Mouse (Mus musculus): Measurements from ENCODE around the gene Cst12.
"Not testable (repeated sequence)": the region's sequence is repeated elsewhere in the genome, so short reads cannot be mapped to it uniquely, and the experiment has no call there.

The Cst12 gene

DNA sequence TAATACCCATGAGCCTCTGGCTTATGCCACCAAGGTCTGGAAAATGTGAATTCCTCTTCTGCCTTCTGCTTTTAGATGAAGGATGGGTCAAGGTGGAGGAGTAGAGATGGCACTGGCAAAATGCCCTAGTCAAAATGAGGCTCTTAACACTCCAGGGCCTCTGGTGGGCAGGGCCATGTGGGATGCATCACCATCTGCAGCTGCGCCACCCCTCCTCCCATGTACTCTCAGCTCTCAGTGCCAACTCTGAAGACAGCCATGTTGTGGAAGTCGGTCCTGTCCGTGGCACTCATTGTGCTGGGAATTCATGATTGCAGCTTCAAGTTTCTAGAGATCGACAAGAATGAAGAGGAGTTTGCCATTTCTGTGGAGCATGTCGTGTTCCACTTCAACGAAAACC lies at the start of gene Cst12:
Cst12 (plus strand) TSS at position 220 of the 400 bp plus-strand sequence.
- no peak for DNase-seq (ENCODE audit: low read depth)

DNA sequence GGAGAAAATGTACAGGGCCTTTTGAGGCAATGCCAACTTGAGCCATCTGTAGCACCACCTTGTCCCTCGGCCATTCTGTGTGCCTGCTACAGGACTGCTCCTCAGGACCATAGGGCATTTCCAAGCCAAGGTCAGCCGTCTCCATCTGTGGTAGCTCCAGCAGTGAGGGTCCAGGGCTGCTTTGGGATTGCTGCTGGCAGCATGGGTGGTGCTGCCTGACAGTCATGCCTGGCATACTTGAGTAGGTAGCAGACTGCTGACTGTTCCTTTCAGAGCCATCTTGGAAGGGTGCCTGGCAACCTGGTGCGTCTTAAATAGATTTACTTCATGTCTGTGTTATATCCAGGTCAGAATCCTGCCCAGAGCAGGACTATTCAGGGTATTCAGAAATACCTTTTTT lies 46.2 kb upstream of the Cst12 start:
- DNase-seq (ENCODE audit: low read depth), result no peak

- DNase-seq (ENCODE audit: low read depth), result no peak
Observed at GRCm38 (mm10) chr2:148743846-148744407, 45.2 kb upstream of the Cst12 start.

GRCm38 (mm10) chr2:148750058-148750457 lies 39.1 kb upstream of the Cst12 start, which contains the start of gene Cstl1:
Cstl1 (plus strand) TSS chr2:148750358.
- DNase-seq (ENCODE audit: low read depth), result no peak

DNA sequence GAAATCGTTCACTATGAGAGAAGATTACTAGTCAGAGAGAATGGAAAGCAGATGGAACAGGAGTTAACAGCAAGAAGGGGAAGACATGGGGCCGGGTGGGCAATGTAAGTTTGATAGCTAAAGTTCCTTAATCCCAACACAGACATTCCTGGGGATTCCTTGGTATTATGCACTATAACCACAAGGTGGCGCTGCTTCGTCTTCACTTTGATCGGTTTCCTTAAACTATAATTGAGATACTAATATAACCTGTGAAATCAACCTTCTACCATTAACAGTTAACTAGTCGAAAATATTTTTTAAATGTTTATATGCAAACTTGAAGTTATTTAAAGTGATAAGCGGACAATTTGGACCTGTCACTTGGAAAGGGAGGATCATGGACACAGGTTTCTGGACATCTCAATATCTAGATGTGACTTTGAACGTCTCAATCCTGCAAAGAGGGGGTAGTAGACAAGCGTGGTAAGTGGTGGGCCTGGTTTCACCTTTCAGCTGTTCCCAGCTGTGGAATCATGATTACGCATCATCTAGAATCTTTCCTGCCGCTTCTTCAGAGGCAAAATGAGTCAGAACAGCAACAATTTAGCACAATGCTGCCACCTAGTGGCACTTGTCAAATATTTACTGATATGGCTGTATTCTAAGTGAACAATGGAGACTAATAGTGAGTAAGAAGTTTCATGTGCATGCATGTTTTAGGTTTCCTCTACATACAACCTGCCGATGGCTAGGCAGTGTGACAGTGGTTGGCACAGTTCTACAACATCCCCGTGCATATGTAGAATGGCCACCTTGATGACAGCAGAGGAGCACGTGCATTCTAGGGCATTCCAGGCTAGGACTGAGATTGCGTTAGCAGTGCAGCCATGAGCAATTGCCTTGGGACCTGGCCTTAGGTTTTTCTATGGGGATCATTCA lies 37.0 kb upstream of the Cst12 start:
- DNase-seq (ENCODE audit: low read depth), result peak; percentile 79

DNA sequence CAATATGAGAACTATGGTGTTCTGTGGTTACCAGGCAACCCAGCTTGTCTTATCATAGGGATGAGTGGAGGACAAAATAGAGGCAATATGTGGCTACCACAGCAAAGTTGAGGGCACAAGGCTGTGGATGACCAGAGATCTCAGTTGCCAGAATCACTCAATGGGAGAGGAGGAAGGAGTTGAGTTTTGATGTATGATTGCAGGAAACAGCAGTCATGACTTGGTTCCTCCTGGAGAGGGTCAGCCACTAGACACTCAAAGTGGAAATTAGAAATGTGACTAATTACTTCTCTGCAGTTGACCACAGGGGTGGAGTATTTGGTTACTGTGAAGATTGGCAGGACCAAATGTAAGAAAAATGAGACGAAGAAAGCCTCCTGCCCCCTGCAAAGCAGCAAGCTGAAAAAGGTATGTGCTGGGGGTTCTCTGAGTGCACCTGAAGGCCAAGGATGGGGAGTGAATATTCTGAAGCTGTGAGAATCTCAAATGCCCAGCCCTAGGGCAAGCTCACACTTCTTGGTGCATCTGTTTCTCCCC lies 34.8 kb upstream of the Cst12 start:
- no peak for DNase-seq (ENCODE audit: low read depth)

- DNase-seq (ENCODE audit: low read depth), result no peak
Observed at GRCm38 (mm10) chr2:148763648-148764388, 25.3 kb upstream of the Cst12 start.

- not testable (repeated sequence) for DNase-seq (ENCODE audit: low read depth)
Observed at GRCm38 (mm10) chr2:148771397-148771796, 17.8 kb upstream of the Cst12 start, which contains the start of gene Cst11. Cst11 (minus strand) TSS chr2:148771497.

DNA sequence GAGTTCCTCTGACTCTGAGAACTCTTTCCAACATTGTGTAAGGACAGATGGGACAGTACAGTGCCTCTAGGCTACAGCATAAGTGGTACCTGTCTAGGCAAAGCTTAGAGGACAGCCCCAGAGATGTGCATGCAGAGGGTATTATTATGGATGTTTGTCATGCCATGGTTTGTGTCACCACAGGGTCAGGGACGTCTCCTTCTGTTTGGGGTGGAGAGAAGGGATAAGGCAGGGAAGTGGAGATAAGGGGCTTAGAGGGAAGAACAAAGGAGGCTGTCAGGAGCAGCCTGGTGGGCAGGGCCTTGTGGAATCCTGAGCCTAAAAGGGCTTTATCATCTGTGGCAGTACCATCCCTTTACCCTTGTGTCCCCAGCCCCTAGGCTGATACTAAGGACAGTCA lies 7.5 kb upstream of the Cst12 start, which contains the start of gene 8030411F24Rik:
8030411F24Rik (plus strand) TSS at position 301 of the 400 bp plus-strand sequence.
- no peak for DNase-seq (ENCODE audit: low read depth)

DNA sequence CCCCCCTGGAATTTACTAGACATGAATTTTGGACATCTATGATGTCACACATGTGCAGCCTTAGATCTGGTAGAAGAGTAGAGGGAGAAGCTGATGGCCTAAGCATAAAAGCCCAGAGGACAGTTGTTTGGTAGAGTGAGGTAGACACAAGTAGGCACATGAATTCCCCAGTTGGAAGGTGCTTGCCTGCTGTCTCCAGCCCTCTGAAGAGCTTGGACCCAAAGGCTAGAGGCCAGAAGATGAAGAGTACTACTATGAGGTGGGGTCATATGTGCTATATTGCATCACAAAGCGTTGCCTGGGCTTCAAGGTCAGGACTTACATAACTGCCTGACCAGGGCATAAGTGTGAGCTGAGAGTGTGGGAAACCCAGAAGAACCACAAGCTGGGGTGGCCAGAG lies 9.3 kb downstream of the Cst12 start, which contains the start of gene Cst8:
Cst8 (plus strand) TSS at position 301 of the 400 bp plus-strand sequence.
- no peak for DNase-seq (ENCODE audit: low read depth)

DNA sequence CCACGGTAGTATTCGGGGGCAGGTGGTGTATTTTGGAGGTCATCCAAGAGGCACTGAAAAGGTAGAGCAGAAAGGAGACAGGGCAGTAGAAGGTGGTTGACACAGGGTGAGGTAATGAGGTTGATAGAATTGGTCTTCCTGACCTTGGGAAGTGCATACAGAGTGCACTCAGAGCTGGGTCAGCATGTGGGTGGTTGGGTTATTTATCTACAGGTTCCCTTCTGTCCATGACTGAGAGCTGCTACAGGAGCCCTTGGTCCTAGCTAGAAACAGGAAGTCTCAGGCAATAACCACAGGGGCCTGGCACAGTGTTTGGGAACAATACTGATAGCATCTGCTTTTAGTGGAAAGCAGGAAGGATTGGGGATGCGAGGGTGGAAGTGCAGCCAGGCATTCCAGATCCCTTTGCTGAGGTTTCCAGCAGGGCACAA lies 12.3 kb downstream of the Cst12 start:
- DNase-seq (ENCODE audit: low read depth), result no peak

GRCm38 (mm10) chr2:148806696-148807095 lies 17.5 kb downstream of the Cst12 start:
- no peak for DNase-seq (ENCODE audit: low read depth)

GRCm38 (mm10) chr2:148819909-148820308 lies 30.7 kb downstream of the Cst12 start, which contains the start of gene Cst13:
Cst13 (plus strand) TSS chr2:148820081.
- DNase-seq (ENCODE audit: low read depth), result no peak

DNA sequence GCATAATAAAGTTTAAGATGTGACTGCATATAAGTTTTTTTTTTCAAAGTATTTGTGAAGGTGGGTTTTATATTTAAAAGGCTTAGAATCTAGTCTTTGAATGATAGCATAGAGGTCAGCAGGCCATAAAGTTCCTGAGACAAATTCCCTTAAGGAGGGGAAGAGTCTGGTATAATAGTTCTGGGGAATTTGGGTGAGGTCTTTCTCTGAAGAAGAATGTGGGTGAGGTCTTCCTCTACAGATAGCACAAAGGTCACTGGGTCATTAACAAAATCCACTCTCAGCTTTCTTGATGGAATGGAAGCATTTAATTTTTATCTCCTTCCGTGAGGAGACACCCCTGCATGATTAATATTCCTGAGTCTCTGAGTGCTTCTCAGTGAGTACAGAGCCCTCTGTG lies 36.8 kb downstream of the Cst12 start:
- DNase-seq (ENCODE audit: low read depth), result no peak

GRCm38 (mm10) chr2:148834912-148835311 lies 45.8 kb downstream of the Cst12 start, which contains the start of gene Cst9:
Cst9 (plus strand) TSS chr2:148835147.
- no peak for DNase-seq (ENCODE audit: low read depth)

DNA sequence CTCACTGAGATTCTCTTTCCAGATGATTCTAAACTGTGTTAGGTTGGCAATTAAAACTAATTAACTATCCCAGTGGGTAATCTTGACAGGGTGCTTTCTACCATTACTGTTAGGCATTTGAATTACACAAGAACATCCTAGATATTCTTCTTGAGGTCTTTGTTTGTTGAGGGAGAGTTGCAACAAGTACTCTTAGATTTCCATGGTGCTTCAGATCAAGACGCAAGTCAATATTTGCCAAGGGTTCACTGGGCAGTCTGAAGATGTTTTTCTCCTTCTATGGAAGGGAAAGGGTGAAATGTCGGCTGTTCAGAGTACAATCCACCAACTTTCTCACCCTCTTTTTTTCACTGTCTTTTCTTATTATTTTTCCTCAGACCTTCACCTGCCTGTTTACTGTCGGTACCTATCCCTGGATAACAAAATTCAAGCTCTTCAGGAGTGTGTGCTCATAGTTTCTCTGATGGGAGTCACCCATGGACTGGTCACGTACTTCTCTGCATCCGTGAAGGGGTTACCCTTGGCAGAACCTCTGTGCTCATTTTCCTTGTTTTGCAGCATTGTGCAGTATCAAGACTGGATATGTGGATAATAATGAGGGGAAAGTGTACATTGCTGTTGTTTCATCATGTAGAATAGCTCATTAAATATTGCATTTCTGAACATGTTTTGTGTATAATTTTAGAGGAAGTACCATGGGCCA lies 49.1 kb downstream of the Cst12 start:
- DNase-seq (ENCODE audit: low read depth), result no peak

GRCm38 (mm10) chr2:148839224-148839623 lies 50.1 kb downstream of the Cst12 start:
- DNase-seq (ENCODE audit: low read depth), result no peak

Data from c-Kit-positive CD71-positive TER-119-negative erythroid progenitor cells, embryonic 14.5 days (primary cell).